Mouse (Mus musculus) skeletal muscle tissue, adult 2 months (tissue): ENCODE measurements around the gene Piezo1.

Source experiments
- DNase-seq: peaks from one replicate; pipeline ENCODE4 v3.0.0-alpha.2; 2012; ENCODE audit warnings: low read depth, low spot score

Gene Piezo1

DNA sequence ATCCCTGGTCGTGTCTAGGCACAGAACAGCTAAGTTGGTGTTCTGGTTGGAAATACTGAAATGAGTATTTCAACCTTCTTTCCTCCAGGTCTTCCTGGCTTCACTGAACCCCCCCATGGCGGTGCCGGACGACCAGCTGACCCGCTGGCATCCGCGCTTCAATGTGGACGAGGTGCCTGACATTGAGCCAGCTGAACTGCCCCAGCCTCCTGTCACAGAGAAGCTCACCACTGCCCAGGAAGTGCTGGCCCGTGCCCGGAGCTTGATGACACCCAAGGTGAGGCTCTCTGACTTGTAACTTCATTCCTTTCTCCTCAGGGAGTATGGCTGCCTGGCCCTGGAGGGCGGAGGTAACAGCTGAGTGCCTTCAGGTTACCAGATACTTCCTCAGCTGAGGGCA, 20.0 kb upstream of the Piezo1 start:
- no peak for DNase-seq

DNA sequence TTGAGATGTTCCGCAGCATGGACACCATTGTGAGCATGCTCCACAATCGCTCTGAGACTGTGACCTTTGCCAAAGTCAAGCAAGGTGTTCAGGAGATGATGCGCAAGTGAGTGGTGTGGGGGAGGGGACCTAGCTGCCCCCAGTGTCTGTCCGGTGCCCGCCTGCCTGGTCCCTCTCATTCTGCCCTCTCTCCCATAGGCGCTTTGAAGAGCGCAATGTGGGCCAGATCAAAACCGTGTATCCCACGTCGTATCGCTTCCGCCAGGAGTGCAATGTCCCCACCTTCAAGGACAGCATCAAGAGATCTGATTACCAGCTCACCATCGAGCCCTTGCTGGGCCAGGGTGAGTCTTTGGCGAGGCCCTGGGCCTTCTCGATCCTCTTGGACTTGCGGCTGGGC, 18.9 kb upstream of the Piezo1 start:
- DNase-seq: no peak

DNA sequence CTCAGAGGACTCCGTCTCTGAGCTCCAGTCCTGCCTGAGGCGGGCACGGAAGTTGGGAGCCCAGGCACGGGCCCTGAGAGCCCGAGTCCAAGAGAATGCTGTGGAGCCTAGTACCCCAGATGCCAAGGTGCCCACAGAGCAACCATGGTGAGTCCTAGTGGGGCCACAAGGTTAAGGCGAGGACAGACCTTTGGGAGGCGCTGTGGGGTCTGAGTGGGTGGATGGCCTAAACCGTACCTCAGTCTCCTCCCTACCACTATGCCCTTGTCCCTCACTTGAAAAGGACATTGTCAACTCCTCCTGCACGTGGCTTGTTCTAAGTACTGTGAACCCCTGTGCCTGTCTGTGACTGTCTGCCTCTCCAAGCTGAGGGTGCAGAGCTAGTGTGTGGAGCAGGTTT, 18.2 kb upstream of the Piezo1 start:
- no peak for DNase-seq

DNA sequence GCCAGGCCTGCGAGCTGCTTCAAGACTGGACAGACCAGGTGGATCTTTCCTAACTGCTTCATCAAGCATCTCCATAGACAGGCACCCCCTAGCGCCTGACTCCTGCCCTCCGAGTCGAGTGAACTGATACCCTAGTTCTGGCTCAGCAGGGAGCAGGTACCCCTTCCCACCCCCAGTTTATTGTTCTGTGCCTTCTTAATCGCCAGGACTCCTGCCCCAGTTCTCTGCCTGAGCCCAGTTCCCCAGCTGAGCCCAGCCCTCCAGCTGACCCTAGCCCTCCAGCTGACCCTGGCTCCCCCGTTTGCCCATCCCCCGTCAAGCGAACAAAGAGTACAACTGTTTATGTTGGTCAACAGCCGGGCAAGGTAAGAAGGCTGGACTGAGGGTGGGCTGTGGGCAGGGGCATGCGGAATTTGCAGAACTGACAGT, 17.8 kb upstream of the Piezo1 start:
- DNase-seq: no peak

DNA sequence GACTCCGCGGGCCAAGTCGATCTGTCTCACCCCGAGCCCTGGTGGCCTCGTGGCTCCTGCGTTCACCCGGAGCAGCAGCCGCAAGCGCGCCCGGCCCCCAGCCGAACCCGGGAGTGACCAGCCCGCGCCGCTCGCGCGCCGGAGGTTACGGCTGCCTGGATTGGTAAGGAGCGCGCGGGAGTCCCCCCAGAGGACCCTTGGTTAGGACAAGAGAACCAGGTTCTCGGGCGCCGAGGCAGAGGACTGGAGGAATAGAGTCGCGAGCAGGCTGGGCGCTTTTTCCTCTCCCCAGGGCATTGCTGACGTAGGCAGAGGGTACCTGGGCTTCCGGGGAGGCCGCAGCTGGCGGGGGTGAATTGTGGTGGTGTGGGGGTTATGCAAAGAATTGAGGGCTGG, 17.0 kb upstream of the Piezo1 start:
- DNase-seq: no peak

DNA sequence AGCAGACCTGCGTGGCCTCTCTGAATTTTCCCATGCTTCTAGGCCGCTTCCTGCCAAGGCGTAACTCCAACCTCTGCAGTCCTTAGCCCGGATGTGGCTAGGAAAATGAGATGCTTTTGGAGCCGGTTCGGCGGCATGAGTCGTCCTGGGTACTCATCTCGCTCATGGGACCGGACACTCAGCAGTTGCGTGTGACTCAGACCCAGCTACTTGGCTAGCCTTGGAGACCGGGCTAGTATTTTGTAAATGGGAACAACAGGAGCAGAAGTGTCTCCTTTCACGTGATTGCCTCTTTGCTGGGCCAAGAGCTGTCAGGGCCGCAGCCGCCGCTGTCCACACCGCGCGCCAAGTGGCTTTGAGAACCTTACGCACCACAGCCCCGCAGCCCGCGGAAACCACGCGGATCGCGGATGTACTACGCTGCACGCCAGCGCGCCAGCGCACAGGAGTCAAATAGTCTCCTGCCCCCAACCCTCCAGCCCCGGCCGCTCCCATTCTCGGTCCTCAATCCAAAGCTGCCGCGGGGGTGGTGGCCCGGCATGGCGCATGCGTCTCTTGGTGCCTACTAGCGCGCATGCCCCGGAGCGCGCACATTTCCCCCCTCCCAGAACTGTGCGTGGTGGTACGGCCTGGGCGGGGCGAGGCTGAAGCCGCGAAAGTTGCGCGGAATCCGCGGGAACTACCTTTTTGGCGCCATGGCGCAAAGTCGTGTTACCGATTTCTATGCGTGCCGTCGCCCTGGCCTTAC, 16.4 kb upstream of the Piezo1 start, which contains the start of gene Cdt1:
Cdt1 (plus strand) TSS at position 655 of the 748 bp plus-strand sequence.
- peak; percentile 90 for DNase-seq

DNA sequence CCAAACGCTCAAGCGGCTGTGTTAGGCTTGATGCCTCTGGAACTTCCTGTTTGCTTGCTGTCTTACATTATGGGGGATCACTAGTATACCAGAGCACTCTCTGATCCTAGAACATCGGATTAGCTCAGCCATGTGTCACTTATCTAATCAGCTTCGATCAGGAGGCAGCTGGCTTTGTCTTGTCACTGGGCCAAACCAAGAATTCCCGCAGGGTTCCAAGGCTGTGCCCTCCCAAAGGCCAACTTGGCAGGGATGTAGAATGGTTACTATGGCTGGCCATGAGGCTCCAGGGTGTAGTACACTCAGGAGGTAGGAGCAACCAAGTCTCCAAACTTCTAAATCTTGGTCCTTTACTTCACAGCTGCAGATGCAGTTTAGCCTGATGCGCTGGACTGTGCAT, 15.6 kb upstream of the Piezo1 start:
- DNase-seq: no peak

DNA sequence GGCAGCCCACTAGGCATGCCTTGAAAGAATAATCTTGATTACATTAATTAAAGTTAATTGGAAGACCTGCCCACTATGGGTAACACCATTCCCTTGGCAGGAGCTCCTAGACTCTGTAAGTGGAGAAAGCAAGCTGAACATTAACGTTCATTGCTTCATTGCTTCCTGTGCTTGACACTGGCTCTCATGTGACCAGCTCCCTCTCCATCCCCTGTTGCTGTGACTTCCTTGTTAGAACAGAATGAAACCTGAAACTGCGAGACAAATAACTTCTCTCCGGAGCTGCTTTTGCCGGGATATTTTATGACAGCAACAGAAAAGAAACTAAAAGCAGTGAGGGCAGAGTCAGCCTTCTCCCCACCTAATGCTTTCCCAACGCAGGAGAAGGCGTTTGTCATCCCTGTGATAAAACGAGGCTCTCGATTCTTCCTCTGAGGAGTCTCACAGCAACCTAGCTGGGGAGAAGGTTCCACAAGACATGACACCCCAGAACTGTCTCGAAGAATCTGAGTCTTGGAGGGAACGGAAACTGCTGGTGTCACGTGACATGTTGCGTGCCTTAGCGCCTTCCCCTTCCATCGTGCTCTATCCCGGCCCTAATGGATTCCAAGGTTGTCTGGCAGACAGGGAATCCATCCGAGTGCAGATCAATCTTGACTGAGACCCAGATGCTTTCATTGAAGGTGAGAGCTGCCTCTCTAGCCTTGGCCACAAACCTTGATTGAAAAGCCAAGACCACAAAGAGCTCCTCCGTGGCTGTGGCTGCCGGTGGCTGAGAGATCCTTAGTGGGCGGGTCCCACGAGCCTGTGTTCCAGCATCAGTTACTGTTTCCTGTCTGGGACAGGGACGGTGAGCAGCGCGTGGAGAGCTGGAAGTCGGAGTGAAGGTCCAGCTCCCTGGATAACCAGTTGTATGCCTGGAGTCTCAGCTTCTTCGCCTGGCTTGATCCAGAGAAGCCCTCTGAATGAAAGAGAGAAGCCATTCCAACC, 13.5 kb upstream of the Piezo1 start:
- DNase-seq: no peak

DNA sequence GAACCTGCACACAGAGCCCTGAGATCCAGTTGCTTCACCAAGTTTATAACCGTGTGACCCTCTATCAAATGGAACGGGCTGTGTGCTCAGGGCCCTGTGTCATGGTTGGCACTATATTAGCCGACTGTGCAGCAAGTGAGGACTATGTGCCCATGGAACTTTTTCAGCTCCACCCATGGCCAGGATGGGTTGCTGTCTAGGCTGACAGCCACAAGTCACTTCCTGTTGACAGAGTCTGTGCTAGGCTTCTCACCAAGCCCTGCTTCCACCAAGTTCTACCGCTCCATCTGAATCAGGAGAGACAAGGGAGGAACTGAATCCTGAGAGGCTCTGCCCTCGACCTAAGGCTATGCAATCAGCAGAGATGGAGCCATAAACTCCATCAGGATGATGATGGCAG, 10.1 kb upstream of the Piezo1 start:
- no peak for DNase-seq

DNA sequence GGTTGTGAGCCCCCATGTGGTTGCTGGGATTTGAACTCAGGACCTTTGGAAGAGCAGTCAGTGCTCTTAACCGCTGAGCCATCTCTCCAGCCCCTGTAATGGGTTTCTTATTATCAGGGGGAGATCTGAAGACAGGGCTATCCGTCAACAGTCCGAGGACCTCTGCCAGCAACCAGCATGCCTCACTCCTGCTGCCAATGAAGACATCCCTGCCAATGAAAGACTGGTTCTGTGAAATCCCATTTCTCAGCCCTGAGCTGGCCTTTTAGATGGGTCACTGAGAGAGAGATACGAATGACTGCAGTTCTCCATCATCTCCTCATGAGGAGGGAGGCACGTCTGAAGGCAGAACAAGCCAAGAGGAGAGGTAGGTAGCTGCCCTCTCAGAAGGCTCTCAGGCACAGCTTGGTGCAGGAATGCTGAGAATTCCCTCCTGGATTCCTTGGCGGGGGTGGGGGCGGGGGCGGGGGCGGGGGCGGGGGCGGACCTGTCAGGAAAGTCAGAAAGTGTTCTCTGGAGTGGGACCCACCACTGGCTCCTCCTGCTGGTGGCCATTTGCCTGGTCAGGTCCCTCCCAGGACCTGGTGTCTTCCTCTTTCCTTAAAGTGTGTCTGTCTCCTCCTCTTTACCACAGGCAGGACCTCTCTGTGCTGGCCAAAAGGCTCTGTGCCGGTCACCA, 7.7 kb upstream of the Piezo1 start:
- DNase-seq: no peak

DNA sequence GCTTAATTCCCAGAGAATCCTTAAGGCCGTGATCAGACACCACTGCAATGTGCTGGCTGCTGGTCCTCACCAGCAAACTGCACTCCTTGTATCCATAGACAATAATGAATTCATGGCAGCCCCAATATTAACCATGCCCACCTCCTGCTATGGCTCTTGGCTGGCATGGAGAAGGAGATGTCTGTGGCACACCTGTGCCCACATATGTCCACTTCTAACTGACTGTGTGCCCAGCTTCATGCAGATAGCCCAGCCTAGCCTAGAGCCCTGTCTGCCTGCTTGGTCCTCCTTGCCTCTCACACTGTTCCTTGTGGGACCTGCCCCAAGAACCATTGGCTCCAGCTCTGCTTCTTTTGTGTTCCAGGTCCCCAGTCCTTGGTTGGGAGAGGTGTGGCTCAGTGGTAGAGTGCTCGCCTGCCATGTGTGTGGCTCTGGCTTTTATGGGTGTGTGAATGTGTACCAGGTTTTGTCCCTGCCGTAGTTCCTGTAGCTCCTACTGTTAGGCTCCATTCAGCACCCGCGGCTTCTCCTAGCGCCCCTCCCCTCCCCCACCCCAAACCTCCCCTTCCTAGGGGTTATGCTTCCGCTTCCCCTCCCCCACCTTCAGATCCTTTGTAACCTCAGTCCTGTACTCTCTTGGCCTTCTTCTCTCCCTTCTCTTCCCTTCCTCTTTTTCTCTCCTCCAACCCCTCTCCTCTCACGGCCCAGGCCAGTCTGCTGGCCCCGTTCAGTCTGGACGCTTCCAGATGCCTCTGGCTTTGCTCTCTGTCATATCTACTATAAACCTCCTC, 6.3 kb upstream of the Piezo1 start:
- no peak for DNase-seq

DNA sequence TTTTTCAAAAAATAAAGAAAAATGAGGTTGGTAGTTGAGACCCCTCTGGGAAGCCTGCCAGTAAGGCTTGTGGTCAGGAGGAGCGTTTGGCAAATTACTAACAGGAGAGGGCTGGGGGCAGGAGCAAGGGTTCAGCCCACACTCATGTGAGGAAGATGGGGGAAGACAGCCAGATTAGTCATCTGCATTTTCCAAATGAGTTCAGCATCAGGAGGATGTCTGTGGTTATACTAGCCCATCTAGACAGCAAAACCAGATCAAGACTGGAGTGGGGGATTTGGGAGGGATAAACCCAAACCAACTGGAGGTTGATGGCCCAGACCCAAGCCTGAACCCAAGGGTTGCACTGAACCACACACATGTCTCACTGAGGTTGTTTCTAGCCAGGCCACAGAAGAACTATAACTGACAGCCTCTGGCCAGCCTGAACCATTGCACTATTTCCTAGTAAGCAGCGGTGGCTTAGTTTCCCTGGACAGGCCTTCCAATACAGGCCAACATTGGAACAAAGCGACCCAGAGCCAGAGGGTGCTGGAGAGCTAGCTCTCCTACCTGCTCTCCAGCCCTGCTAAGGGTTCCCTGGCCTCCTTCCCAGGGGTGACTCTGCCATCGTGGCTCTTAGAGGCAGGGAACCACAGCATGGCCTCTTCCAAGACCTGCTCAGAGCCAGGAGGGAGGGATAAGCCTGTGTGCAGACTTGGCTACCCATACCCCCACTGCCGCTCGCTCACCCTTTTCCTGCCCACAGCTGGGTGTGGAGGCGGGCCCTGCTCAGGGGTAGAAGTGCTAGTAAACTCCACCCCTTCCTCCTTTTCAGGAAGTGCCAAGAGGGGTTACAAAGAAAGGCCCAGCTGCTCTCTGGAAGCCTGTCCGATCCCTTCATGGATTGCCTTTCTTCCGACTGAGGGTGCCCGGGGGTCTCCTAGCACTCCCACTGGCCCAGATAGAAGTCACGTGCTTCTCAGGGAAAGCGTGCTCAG, 5.2 kb upstream of the Piezo1 start:
- DNase-seq: peak; percentile 56

DNA sequence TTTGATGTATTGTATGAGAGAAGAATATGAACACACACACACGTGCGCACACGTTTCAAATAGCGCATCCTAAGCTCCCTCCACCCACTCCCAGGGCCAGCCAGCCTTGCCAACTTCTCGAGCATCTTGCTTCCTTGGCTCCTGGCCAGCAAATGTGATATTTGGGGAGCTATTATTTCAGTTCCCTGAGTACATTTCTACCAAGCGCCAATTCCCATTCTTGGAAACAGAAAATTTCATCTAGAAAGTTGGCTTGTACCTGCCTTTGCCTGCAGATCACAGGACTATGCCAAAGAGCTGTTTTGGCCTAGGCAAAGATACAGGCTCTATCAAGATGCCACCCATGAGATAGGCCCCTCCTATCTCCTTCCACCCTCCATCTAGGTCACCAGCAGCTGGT, 3.7 kb upstream of the Piezo1 start:
- no peak for DNase-seq

DNA sequence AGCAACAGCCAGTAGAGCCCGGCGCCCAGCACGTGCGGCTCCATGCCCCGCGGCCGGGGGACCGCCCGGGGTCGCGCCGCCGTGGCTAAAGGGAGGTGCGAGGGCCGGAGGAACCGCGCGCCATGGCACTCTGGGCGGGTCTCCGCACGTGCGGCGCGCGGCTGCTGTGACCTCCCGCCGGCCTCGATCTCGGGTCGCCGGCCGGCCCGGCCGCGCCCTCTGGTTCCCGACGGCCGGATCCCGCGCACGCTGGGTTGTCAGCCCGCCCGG, 199 bp downstream of the Piezo1 start:
- no peak for DNase-seq

DNA sequence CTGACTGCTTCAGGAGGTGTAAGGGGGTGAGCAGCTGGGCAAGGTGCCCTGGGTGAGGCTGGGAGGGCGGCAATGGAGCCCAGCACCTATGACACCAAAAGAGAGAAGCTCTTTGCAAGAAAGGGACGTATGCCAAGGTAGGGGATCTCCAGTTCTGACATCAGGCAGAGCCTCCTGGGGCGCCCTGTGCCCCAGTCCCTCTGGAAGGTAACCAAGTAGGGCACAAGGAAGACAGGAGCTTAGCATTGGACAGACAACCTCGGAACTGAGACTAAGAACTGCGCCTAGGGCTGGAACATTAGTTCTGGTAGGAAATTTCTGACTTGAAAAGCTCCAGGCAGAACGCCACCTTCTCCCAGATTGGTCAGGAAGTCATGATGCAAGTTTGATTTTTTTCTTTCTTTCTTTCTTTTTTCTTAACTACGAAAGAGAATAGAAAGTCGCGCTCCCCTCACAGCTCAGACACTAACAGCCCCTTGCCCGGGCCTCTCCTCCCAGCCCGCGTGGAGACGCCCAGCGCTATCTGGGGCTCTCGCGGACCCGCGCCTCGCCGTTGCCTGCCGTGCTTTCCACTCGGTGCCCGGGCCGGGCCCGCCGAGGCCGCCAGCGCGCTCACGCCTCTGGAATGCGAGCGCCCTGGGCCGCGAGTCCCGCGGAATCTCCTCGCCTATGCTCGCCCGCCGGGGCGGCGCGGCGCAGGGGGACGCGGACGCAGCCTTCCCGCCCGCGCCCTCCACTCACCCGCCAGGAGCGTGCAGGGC, 715 bp downstream of the Piezo1 start:
- no peak for DNase-seq

DNA sequence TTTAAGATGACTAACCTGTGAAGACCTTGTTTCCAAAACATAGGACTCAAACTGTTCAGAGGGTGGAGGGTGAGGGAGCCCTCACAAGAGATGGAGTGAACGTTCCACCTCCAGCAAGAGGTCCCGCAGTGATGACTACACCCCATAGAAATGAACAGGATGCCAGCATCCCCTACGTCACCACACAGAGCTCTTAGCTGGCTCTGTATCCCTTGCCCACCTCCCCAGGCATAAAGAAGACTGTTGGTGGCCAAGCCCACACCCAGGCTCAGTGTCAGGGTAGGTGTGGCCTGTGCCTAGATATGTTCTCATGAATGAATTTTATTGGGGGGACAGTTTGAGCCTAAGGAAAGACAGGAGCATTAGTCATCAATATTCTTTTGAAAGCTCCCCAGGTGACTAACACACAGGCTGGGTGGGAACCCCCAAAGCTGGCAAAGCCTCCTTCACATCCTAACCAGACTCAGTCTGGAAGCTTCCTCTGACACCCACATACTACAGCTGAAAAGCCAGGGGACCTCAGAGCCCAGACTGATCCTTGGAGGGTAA, 2.2 kb downstream of the Piezo1 start:
- no peak for DNase-seq

DNA sequence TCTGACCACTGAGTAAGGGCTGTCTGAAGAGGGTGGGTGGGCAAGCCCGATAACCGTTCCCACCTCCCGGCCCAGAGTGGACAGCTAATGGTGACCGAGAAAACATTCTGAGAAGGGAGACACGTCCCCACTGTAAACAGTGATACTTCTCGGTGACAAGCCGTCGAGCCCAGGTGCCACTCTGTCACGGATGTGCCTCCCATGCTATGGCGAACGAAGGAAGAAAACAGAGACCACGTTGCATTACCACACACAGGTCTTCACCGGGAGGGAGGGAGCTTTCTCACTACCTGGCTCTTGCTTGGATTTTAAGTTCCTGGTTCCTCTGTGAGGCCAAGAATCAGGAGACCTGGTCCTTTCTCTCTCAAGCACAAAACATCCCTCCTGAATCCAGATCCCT, 2.8 kb downstream of the Piezo1 start:
- DNase-seq: no peak

DNA sequence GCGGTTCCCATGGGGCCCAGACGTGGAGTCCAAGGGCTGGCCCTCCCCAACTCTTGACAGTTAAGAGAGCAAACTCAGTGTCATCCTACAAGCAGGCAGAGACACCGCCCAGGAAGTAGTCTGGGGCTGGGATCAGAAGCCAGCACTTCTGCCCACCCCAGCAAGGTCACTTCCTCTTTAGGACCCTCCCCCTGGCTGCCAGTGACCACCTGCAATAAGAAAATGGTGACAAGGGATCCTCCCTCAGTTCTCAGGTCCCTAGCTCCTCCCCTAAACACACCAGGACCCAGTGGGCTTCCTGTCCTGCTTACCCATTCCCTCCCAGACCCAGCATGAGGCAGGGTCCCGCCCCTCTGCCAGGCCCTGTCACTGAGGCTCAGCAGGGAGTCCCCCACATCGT, 3.3 kb downstream of the Piezo1 start:
- peak; percentile 54 for DNase-seq

DNA sequence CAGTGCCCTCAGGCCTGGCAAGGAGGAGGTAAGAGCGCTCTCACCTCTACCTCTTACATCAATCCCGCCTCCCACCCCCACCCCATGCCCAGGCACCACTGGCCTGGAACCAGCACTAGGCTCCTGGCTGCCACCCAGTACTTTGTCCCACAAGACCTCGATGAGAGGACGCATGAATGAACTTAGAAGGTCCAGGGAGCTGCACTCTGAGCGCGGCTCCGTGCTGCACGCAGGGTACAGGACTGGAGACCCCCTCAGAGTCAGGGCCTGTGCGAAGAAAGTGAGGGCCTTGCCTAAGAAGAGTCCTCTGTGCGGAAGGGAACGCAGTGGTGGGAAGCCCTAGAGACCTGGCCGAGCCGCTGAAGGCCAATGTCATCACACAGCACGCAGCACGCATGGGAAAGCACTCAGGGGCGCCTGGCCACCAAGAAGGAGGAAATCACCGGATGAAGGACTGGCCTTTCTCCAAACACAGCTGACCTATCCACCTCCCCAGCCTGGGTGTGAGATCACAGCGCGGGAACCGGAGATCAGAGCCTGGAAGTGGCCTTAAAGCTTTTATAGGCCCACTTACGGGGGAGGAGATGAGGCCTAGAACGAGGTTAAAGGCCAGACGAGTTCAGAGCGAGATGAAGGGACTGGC, 4.2 kb downstream of the Piezo1 start:
- DNase-seq: no peak
